Mouse (Mus musculus) intestine, embryonic 14.5 days (tissue): ENCODE measurements around the gene Rfx2. TPM values are rescaled to one million over a fixed set of nuclear protein-coding genes. Genes with fewer than 3 reads are reported as not detected.

Experiments
- ATAC-seq: fragments of 200-750 bp; cut with Nextera tagmentation; replicated peaks from 2 replicates; pipeline ENCODE4 v1.8.0; 2017; ENCODE audit warnings: low read depth, moderate number of reproducible peaks, moderate TSS enrichment, moderate library complexity; ENCODE audit not compliant: low FRiP score, low TSS enrichment
- DNase-seq: peaks from one replicate; pipeline ENCODE4 v3.0.0-alpha.2; 2018; ENCODE audit warnings: low spot score
- H3K27ac ChIP-seq: fragments of 300-500 bp; sonication (generic); 2 replicates; pipeline ENCODE4 v1.5.1; 2014; ENCODE audit warnings: low read depth, mild to moderate bottlenecking, control low read depth
- H3K27me3 ChIP-seq: fragments of 300-500 bp; sonication (generic); replicated peaks from 2 replicates; pipeline ENCODE4 v1.6.1; 2014; ENCODE audit warnings: low read length, control low read depth; ENCODE audit not compliant: control insufficient read depth, insufficient read depth
- H3K36me3 ChIP-seq: fragments of 300-500 bp; sonication (generic); 2 replicates; pipeline ENCODE4 v1.6.1; 2014; ENCODE audit warnings: low read length, control low read depth; ENCODE audit not compliant: control insufficient read depth, insufficient read depth
- H3K4me1 ChIP-seq: fragments of 300-500 bp; sonication (generic); replicated peaks from 2 replicates; pipeline ENCODE4 v1.6.1; 2014; ENCODE audit warnings: low read length, control low read depth, mixed read lengths; ENCODE audit not compliant: control insufficient read depth, insufficient read depth
- H3K4me2 ChIP-seq: fragments of 300-500 bp; sonication (generic); 2 replicates; pipeline ENCODE4 v1.6.1; 2014; ENCODE audit warnings: low read length
- H3K4me3 ChIP-seq: fragments of 300-500 bp; sonication (generic); 2 replicates; pipeline ENCODE4 v1.5.1; 2014; ENCODE audit warnings: low read depth, low read length, control low read depth, mixed read lengths
- H3K9ac ChIP-seq: fragments of 300-500 bp; sonication (generic); 2 replicates; pipeline ENCODE4 v1.6.1; 2014; ENCODE audit warnings: mild to moderate bottlenecking, low read length
- H3K9me3 ChIP-seq: fragments of 300-500 bp; sonication (generic); 2 replicates; pipeline ENCODE4 v1.6.1; 2016; ENCODE audit warnings: low read length, control low read depth; ENCODE audit not compliant: control insufficient read depth
- WGBS: fragments of 180-500 bp; shearing (Covaris S2); extraction: QIAGEN DNeasy Blood & Tissue Kit; methylation state at CpG from one replicate; pipeline ENCODE4 v1.1.7; 2014; 5-methylcytosine and 5-hydroxymethylcytosine counted together
- polyA plus RNA-seq: library from polyadenylated mRNA; unstranded; fragments of >200 nt; fragmentation: Nextera tagmentation; extraction: Ambion mirVana; gene quantifications from 2 replicates; pipeline ENCODE4 v1.2.1, GENCODE M21; 2014

The Rfx2 gene
- polyA plus RNA-seq, 1 experiment from 2014 or later = 4.5 TPM

DNA sequence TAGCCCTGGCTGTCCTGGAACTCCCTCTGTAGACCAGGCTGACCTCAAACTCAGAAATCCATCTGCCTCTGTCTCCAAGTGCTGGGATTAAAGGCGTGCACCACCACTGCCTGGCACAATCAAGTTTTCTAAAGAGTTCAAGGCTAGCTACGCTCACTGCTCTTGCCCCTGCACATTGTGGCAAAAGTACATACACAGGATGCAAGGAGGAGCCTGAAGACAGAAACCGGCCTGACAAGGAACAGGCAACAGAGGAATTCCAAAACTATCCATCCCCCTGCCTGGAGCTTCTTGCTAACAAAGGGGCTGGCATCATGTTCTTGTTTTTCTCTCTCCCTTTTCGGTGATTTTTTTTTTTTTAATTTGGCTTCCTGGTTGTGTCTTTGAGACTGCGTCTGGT is 86.6 kb downstream of the Rfx2 start:
- Histone ChIP-seq H3K4me1 (peaks cover 4% of the 10 kb centered on the region; the same call in 1 of the 2 replicates), H3K4me3 (no peak overlapping the region), H3K36me3 (no peaks in the 10 kb centered on the region), H3K4me2 (no peak overlapping the region), H3K9me3 (no peaks in the 10 kb centered on the region), H3K9ac (no peak overlapping the region), H3K27me3 (no peaks in the 10 kb centered on the region), H3K27ac (no peak overlapping the region)
- DNase-seq = no peak
- 25% methylated on average over 5 of the region's 5 CpGs for WGBS
- no peak for ATAC-seq

DNA sequence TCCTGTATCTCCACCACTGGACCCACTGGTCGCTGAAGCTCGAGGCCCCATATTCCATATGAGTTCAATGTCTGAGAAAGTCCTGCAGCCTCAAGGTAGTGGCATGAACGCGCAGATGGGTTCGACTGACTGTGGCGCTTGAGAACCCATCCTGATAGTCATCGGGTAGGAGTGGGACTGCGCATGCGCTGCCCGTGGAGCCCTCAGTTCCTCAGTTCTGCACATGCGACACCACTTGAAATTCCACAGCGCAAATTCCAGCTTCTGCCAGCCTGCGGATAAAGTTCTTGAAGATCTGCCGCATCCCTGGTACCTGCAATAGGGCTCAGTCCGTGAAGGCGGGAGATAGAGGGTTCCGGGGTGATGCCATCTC is 90.0 kb downstream of the Rfx2 start:
- H3K4me3 ChIP-seq = no peak overlapping the region
- DNase-seq (no peak), ATAC-seq (no peak)
- H3K4me1 ChIP-seq = peaks cover 4% of the 10 kb centered on the region; the same call in 1 of the 2 replicates
- H3K27me3 ChIP-seq = no peaks in the 10 kb centered on the region
- H3K36me3 ChIP-seq = no peaks in the 10 kb centered on the region
- WGBS = 71% methylated on average over 17 of the region's 17 CpGs
- no peak overlapping the region for H3K9ac ChIP-seq
- no peak overlapping the region for H3K27ac ChIP-seq
- no peaks in the 10 kb centered on the region for H3K9me3 ChIP-seq
- no peak overlapping the region for H3K4me2 ChIP-seq

DNA sequence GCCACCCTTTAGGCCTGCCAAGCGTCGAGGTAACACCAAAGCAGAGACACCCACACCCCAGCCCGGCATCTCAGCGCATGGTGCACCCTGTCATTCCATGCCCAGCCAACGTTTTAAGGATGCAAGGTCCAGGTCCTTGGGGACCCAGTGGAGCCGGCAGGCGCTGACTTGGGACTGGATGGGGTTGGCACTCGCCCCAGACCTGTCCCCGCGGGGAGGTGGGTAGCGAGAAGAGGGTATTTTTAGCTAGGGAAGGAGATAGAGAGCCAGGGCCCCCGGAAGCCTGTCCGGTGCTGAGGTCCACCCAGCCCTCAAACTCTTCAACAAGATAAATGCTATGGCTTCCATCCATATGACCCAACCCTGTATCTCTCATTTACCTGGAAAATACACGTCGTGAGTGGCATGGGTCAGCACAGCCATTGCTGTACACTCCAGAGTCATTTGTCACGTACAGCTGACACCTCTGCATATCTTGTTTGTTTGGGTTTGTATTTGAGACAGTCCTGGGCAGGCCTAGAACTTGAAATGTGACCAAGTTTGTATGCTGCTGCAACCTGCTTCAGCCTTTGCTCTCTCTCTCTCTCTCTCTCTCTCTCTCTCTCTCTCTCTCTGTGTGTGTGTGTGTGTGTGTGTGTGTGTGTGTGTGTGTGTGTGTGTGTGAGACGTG is 90.6 kb downstream of the Rfx2 start:
- Histone ChIP-seq H3K9me3 (no peaks in the 10 kb centered on the region), H3K4me2 (no peak overlapping the region), H3K4me3 (no peak overlapping the region), H3K36me3 (no peaks in the 10 kb centered on the region), H3K27me3 (no peaks in the 10 kb centered on the region), H3K9ac (no peak overlapping the region), H3K27ac (no peak overlapping the region), H3K4me1 (peaks cover 4% of the 10 kb centered on the region; the same call in 1 of the 2 replicates)
- DNase-seq = no peak
- 82% methylated on average over 17 of the region's 17 CpGs for WGBS
- no peak for ATAC-seq

DNA sequence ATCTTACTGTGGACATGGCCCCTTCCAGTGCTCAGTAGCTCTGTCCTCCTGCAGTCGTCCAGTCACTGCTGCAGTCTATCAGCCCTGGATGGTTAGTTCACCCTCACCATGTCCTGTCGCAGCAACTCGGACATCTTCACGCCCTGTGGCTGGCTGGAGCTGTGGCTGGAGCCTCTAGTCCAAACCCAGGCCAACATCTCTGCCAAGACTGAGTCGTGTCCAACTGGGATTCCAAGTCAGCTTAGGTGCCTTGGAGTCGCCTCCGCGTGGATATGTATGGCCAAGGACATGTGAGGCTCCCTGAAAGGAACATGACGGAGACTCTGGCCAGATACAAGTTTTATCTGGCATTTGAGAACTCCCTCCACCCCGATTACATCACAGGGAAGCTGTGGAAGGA is 92.6 kb downstream of the Rfx2 start:
- Histone ChIP-seq H3K36me3 (no peaks in the 10 kb centered on the region), H3K4me1 (no peaks in the 10 kb centered on the region), H3K4me2 (no peak overlapping the region), H3K9ac (no peak overlapping the region), H3K9me3 (no peaks in the 10 kb centered on the region), H3K27ac (no peak overlapping the region), H3K27me3 (no peaks in the 10 kb centered on the region), H3K4me3 (no peak overlapping the region)
- WGBS = 78% methylated on average over 10 of the region's 10 CpGs
- DNase-seq (no peak), ATAC-seq (no peak)

DNA sequence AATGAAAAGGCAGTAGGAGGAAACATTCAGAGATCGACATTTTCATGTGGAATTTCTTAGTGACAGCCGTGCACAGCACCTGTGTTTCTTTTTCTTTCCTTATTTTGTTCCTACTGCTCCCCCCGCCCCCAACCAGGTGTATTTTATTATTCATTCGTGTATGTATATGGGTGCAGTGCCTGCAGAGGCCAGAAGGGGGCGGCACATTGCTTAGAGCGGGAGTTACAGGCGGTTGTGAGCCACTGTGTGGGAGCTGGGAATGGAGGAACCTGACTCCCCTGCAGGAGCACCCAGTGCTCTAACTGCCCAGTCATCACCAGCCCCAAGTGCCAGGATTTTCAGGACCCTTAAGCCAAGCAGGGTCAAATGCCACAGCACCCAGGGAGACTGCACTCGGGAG is 94.3 kb downstream of the Rfx2 start:
- 46% methylated on average over 8 of the region's 8 CpGs for WGBS
- DNase-seq (no peak), ATAC-seq (no peak)
- Histone ChIP-seq H3K36me3 (no peaks in the 10 kb centered on the region), H3K4me1 (no peaks in the 10 kb centered on the region), H3K27me3 (no peaks in the 10 kb centered on the region), H3K4me3 (no peak overlapping the region), H3K9me3 (no peaks in the 10 kb centered on the region), H3K27ac (no peak overlapping the region), H3K4me2 (no peak overlapping the region), H3K9ac (no peak overlapping the region)

DNA sequence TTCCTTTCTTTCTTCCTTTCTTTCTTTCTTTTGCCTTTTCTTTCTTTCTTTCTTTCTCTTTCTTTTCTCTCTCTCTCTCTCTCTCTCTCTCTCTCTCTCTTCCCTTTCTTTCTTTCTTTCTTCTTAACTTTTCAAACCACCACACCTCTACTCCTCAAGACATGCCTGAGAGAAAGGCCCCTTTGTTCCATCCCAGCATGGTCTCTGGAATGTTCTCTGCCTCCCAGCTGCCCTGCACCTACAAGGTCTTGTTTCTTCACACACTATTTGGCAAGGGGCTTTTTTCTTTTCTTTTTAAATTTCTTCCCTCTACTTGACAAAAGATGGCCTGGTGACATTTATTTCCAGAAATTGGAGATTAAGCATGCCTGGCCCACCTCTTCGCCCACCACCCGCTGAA is 101.2 kb downstream of the Rfx2 start:
- Histone ChIP-seq H3K9ac (no peak overlapping the region), H3K4me3 (no peak overlapping the region), H3K9me3 (no peaks in the 10 kb centered on the region), H3K4me2 (no peak overlapping the region), H3K27me3 (no peaks in the 10 kb centered on the region), H3K4me1 (peaks cover 21% of the 10 kb centered on the region), H3K27ac (no peak overlapping the region), H3K36me3 (no peaks in the 10 kb centered on the region)
- ATAC-seq = no peak
- DNase-seq = no peak
- 66% methylated on average over 2 of the region's 2 CpGs for WGBS

DNA sequence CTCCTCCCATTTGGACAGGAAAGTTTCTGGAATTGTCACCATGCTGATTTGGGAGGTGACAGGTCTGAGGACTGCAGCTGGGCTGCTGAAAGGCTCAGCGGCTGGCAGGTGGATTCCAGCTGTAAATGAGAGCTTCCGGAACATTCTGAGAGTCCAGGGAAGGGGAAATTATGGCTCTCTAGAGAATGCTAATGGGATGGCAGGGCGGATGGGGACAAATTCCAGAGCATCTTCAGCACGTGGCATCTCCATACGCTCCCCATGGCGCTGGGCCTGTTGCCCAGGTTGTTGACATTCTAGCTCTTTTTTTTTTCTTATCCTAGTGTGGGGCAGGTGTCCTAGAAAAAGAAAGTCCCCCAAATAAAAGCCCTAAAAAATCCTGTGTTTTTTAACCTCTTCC is 101.7 kb downstream of the Rfx2 start:
- H3K4me2 ChIP-seq = no peak overlapping the region
- no peak for DNase-seq
- H3K9ac ChIP-seq = no peak overlapping the region
- no peaks in the 10 kb centered on the region for H3K9me3 ChIP-seq
- WGBS = 43% methylated on average over 6 of the region's 6 CpGs
- no peak for ATAC-seq
- H3K27ac ChIP-seq = no peak overlapping the region
- peaks cover 21% of the 10 kb centered on the region for H3K4me1 ChIP-seq
- peaks cover under 1% of the 10 kb centered on the region; the same call in 1 of the 2 replicates for H3K36me3 ChIP-seq
- no peak overlapping the region for H3K4me3 ChIP-seq
- no peaks in the 10 kb centered on the region for H3K27me3 ChIP-seq

DNA sequence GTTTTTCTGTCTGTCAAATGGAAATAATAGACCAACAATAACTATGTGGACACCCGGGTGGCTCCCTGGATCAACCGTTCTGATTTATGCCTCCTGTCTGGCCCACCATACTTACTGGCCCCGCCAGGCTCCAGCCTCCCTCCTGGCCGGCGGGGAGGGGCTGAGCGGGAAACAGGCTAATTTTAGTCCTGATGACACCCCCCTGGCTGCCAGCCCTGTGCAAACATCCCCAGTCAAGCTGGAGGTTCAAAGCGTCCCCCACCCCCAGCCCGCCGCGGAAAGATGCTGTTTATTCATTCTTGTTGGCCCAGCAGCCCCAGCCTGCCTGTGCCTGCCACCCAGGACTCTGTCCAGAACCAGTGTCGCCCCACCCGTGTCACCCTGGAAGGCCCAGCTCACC is 102.7 kb downstream of the Rfx2 start:
- Histone ChIP-seq H3K4me3 (no peak overlapping the region), H3K27me3 (no peaks in the 10 kb centered on the region), H3K9ac (0 out of 2 replicates have a peak overlapping the region, but pooled peaks have one; percentile 2), H3K4me2 (peak overlapping the region; percentile 18; the same call in 1 of the 2 replicates), H3K36me3 (peaks cover 10% of the 10 kb centered on the region), H3K9me3 (no peaks in the 10 kb centered on the region), H3K27ac (no peak overlapping the region; the same call in 1 of the 2 replicates), H3K4me1 (peaks cover 21% of the 10 kb centered on the region)
- ATAC-seq (no peak), DNase-seq (no peak)
- 4% methylated on average over 12 of the region's 12 CpGs for WGBS

DNA sequence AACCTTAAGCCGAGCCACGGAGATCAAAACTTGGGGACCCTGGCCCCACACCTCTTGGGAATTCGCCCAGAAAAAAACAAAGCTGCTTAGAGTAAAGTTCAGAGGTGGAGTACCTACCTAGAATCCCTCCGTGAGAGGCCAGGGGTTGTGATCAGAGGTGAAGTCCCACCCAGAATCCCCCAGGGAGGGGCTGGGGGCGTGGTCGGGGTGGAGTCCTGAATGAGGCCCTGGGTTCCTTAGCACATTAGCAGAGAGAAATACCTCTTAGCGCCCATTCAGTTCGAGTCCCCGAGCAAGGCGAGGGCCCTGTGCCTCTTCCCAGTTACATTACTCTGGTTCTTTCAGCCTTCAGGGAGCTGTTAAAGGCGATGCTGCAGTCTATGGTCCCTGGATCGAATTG is 103.2 kb downstream of the Rfx2 start:
- ATAC-seq = peak; percentile 34; the same call in 1 of the 2 replicates

More for the DNA sequence above, 103.2 kb downstream of the Rfx2 start:
- peak; percentile 72 for DNase-seq
- Histone ChIP-seq H3K4me1 (peaks cover 22% of the 10 kb centered on the region), H3K9ac (no peak overlapping the region), H3K27me3 (no peaks in the 10 kb centered on the region), H3K36me3 (peaks cover 15% of the 10 kb centered on the region), H3K27ac (no peak overlapping the region; the same call in 1 of the 2 replicates), H3K4me2 (peak overlapping the region; percentile 18; the same call in 1 of the 2 replicates), H3K4me3 (no peak overlapping the region), H3K9me3 (no peaks in the 10 kb centered on the region)
- WGBS = 9% methylated on average over 12 of the region's 12 CpGs
